10 mouse cellular contexts compared by ENCODE assay signal in genomic region chr8:110844941-110845340, GRCm38 (mm10). TPM values are rescaled to one million over a fixed set of nuclear protein-coding genes. Genes with fewer than 3 reads are reported as not detected.
A peak's percentile ranks its signal among the peaks of the same experiment; 100 is the strongest.
DNase-seq lines count a peak whose midpoint lies in the region; ATAC-seq and TF ChIP-seq lines count a peak whose summit lies in the region.
"Had no signal": no experiment of that assay in that cellular context is flagged by ENCODE, and none has a peak within 500 bp of the region (broad histone marks: within the 10 kb centered on the region; RNA-seq: fewer than 3 reads in every experiment).

No protein-coding gene starts in this region.

- peaks cover 16% of the 10 kb centered on the region for H3K4me1 ChIP-seq in heart, embryonic 11.5 days (ENCODE audit: control insufficient read depth, insufficient read depth, low read length)
- peaks cover 20% of the 10 kb centered on the region for H3K4me1 ChIP-seq in heart, embryonic 12.5 days (replicated peaks)
- H3K4me1 ChIP-seq in CH12.LX (ENCODE audit: control insufficient read depth in 1 of 2, insufficient read depth in 2 of 2) = peaks cover 3 to 52% of the 10 kb centered on the region in 2 experiments
- H3K4me1 ChIP-seq in hindbrain, embryonic 11.5 days (replicated peaks; ENCODE audit: control insufficient read depth, insufficient read depth, low read length) = no peaks in the 10 kb centered on the region; the same call in 1 of the 2 replicates

- no peak overlapping the region for H3K9ac ChIP-seq in heart, embryonic 11.5 days (ENCODE audit: low read depth, low read length)
- H3K9ac ChIP-seq in heart, embryonic 12.5 days = no peak overlapping the region
- peak overlapping the region; percentile 97 for H3K9ac ChIP-seq in CH12.LX (ENCODE audit: insufficient read depth, low read depth)
- no peak overlapping the region for H3K9ac ChIP-seq in hindbrain, embryonic 11.5 days (ENCODE audit: low read depth, low read length)

- H3K4me2 ChIP-seq in heart, embryonic 11.5 days = peak overlapping the region; percentile 94
- no peak overlapping the region for H3K4me2 ChIP-seq in heart, embryonic 12.5 days
- peak overlapping the region; percentile 95 for H3K4me2 ChIP-seq in CH12.LX (ENCODE audit: insufficient read depth, low read depth, poor library complexity, severe bottlenecking)
- H3K4me2 ChIP-seq in hindbrain, embryonic 11.5 days (replicated peaks; ENCODE audit: low read depth, low read length) = 0 out of 2 replicates have a peak overlapping the region, but pooled peaks have one; percentile 61

- 82% methylated on average over 3 of the region's 3 CpGs for WGBS in heart, embryonic 11.5 days (ENCODE audit: insufficient replicate concordance)
- 76% methylated on average over 3 of the region's 3 CpGs for whole genome bisulfite sequencing in heart, embryonic 12.5 days
- 87% methylated on average over 3 of the region's 3 CpGs for WGBS in hindbrain, embryonic 11.5 days
- WGBS in macrophage (ENCODE audit: missing documents) = 56% methylated on average over 2 of the region's 3 CpGs

- no peaks in the 10 kb centered on the region for H3K27me3 ChIP-seq in heart, embryonic 11.5 days (ENCODE audit: control insufficient read depth, insufficient read depth, low read length)
- H3K27me3 ChIP-seq in heart, embryonic 12.5 days (replicated peaks) = no peaks in the 10 kb centered on the region
- H3K27me3 ChIP-seq in CH12.LX (replicated peaks) = no peaks in the 10 kb centered on the region
- no peaks in the 10 kb centered on the region for H3K27me3 ChIP-seq in hindbrain, embryonic 11.5 days (ENCODE audit: control insufficient read depth, insufficient read depth, low read length)

- in situ Hi-C loops in CH12.LX (cut with MboI; ENCODE audit: low pct_ligation_motif_present, low pct_unique_long_range_greater_than_20kb, low sequenced_read_pairs) = loop anchor here (5.0 to 25.0 kb wide), 4 partner anchors 90 to 442 kb away; no protein-coding TSS in a partner anchor

- ATAC-seq in heart, embryonic 11.5 days (replicated peaks; ENCODE audit: insufficient number of reproducible peaks, low FRiP score, low TSS enrichment) = no peak
- no peak for ATAC-seq in heart, embryonic 12.5 days (ENCODE audit: insufficient number of reproducible peaks, low FRiP score)
- no peak for ATAC-seq in hindbrain, embryonic 11.5 days (ENCODE audit: low FRiP score)
- no peak for ATAC-seq in activated CD4-positive, CD25-positive, alpha-beta regulatory T cell, adult 4 months

- H3K36me3 ChIP-seq in heart, embryonic 11.5 days (ENCODE audit: control insufficient read depth, insufficient read depth, low read length) = peaks cover 31% of the 10 kb centered on the region
- H3K36me3 ChIP-seq in heart, embryonic 12.5 days = peaks cover 48% of the 10 kb centered on the region
- H3K36me3 ChIP-seq in CH12.LX (replicated peaks in 1 of 2; ENCODE audit: control insufficient read depth in 1 of 2, insufficient read depth in 1 of 2, low read length in 1 of 2) (peaks cover 41 to 56% of the 10 kb centered on the region in 2 experiments), macrophage (ENCODE audit: inconsistent target) (peaks cover 52% of the 10 kb centered on the region)
- H3K36me3 ChIP-seq in hindbrain, embryonic 11.5 days (ENCODE audit: control insufficient read depth, insufficient read depth, low read length) = peaks cover 17% of the 10 kb centered on the region

- TF ChIP-seq EP300 in CH12.LX (IDR thresholded peaks at IDR 0.05; ENCODE audit: low read length) = no peak

- H3K79me2 ChIP-seq in CH12.LX (replicated peaks; ENCODE audit: control insufficient read depth, extremely low read depth, insufficient read depth, poor library complexity, severe bottlenecking) (peaks cover 88% of the 10 kb centered on the region), macrophage (ENCODE audit: inconsistent target) (peaks cover 96% of the 10 kb centered on the region)

- TF ChIP-seq RAD21 in CH12.LX (IDR thresholded peaks at IDR 0.05; ENCODE audit: low read depth, low read length) = no peak

- H3K9me3 ChIP-seq in heart, embryonic 11.5 days (replicated peaks; ENCODE audit: control insufficient read depth, low read length) = no peaks in the 10 kb centered on the region
- no peaks in the 10 kb centered on the region for H3K9me3 ChIP-seq in heart, embryonic 12.5 days (replicated peaks)
- no peaks in the 10 kb centered on the region for H3K9me3 ChIP-seq in CH12.LX (replicated peaks; ENCODE audit: low read length)
- no peaks in the 10 kb centered on the region for H3K9me3 ChIP-seq in hindbrain, embryonic 11.5 days (ENCODE audit: control insufficient read depth, low read length)

- no peak for TF ChIP-seq CTCF in CH12.LX (conservative IDR thresholded peaks at IDR 0.05 in 1 of 2, IDR thresholded peaks at IDR 0.05 in 1 of 2; ENCODE audit: low read depth in 2 of 2, low read length in 2 of 2)

- peak overlapping the region; percentile 95 for H3K4me3 ChIP-seq in heart, embryonic 11.5 days (ENCODE audit: low read depth, low read length)
- H3K4me3 ChIP-seq in heart, embryonic 12.5 days = no peak overlapping the region
- H3K4me3 ChIP-seq in CH12.LX (replicated peaks in 1 of 3; ENCODE audit: low read depth in 2 of 3, low read length in 2 of 3, poor library complexity in 1 of 3) (peak overlapping the region; percentile 83 to 99 (median 88)), macrophage (ENCODE audit: inconsistent target) (peak overlapping the region; percentile 100; the same call in 1 of the 2 replicates)
- no peak overlapping the region; the same call in 1 of the 2 replicates for H3K4me3 ChIP-seq in hindbrain, embryonic 11.5 days (ENCODE audit: low read depth, low read length)

- TF ChIP-seq POLR2A in CH12.LX (IDR thresholded peaks at IDR 0.05; ENCODE audit: low read depth, low read length) = no peak

- no peak overlapping the region for H3K27ac ChIP-seq in heart, embryonic 11.5 days (ENCODE audit: low read depth, low read length)
- H3K27ac ChIP-seq in heart, embryonic 12.5 days (ENCODE audit: poor library complexity, severe bottlenecking) = no peak overlapping the region
- H3K27ac ChIP-seq in CH12.LX (ENCODE audit: insufficient read depth, low read depth) = no peak overlapping the region
- H3K27ac ChIP-seq in hindbrain, embryonic 11.5 days (ENCODE audit: low read depth, low read length) = no peak overlapping the region
- H3K27ac ChIP-seq in macrophage = no peak overlapping the region

- no peak for DNase-seq in CH12.LX (ENCODE audit: extremely low read depth)
- DNase-seq in hindbrain, embryonic 11.5 days (ENCODE audit: low spot score) = no peak
- DNase-seq in frontal cortex, adult 2 months (ENCODE audit: extremely low spot score in 1 of 2, low spot score in 1 of 2) = no peak
- no peak for DNase-seq in spleen, adult 18-20 months
- DNase-seq: cerebellum, adult 11 months; left cerebral cortex, postnatal 4 days had no signal

- dilution Hi-C loops in CH12.LX (cut with MboI; ENCODE audit: extremely low pct_ligation_motif_present, extremely low pct_unique_long_range_greater_than_20kb, low sequenced_read_pairs) = no loop called here

RNA-seq across cellular contexts. Expression of gene Cog4, which starts 1.5 kb away (rescaled TPM):
- 62.8 and 64.2 TPM in 2 replicates for polyA plus RNA-seq in heart, embryonic 11.5 days (2014; fragmentation: Nextera tagmentation; extraction: Ambion mirVana)
- polyA plus RNA-seq in heart, embryonic 12.5 days (2016; fragmentation: Nextera tagmentation; extraction: Ambion mirVana) = 65.2 and 65.7 TPM in 2 replicates
- total RNA-seq in CH12.LX (2012; rRNA removed) (35.2 and 36.4 TPM in 2 replicates), CH12.LX (2014; rRNA removed) (24.4 and 27.5 TPM in 2 replicates)
- polyA plus RNA-seq in CH12.LX (2012; ENCODE audit: insufficient read length, low read depth) (24.9 and 27.5 TPM in 2 replicates), macrophage (2018) (29.1 to 44.7 TPM (median 32.2 TPM) in 3 replicates)
- polyA plus RNA-seq in hindbrain, embryonic 11.5 days (2014; fragmentation: Nextera tagmentation; extraction: Ambion mirVana) = 66.9 and 67.6 TPM in 2 replicates
- total RNA-seq in macrophage (2018; cell fraction: chromatin; rRNA removed) = 100 to 1,000 TPM in 22 of 26 experiments, 10 to 100 TPM in 4; 83.5 to 265 (median 188) TPM
- total RNA-seq in macrophage (2018; cell fraction: cytosol; rRNA removed) = 10 to 100 TPM; 25.8 to 53.3 (median 40.4) TPM
- total RNA-seq in macrophage (2018; cell fraction: nucleus; rRNA removed) = 100 to 1,000 TPM in 1 of 26 experiments, 10 to 100 TPM in 25; 41.4 to 137 (median 79.0) TPM
- polyA plus RNA-seq in frontal cortex, adult 2 months (2012; rRNA removed) = 37.2 and 40.9 TPM in 2 replicates
- 10 to 100 TPM; 52.3 to 53.6 TPM for polyA plus RNA-seq in activated CD4-positive, CD25-positive, alpha-beta regulatory T cell, adult 4 months (2017; shearing (Covaris generic))

RNA-seq across cellular contexts. Expression of gene Sf3b3, which starts 1.6 kb away (rescaled TPM):
- 92.8 and 112 TPM in 2 replicates for polyA plus RNA-seq in heart, embryonic 11.5 days (2014; fragmentation: Nextera tagmentation; extraction: Ambion mirVana)
- 106 and 110 TPM in 2 replicates for polyA plus RNA-seq in heart, embryonic 12.5 days (2016; fragmentation: Nextera tagmentation; extraction: Ambion mirVana)
- 136 and 163 TPM in 2 replicates for total RNA-seq in CH12.LX (2012; rRNA removed)
- 137 and 139 TPM in 2 replicates for total RNA-seq in CH12.LX (2014; rRNA removed)
- polyA plus RNA-seq in CH12.LX (2012; ENCODE audit: insufficient read length, low read depth) = 206 and 213 TPM in 2 replicates
- polyA plus RNA-seq in hindbrain, embryonic 11.5 days (2014; fragmentation: Nextera tagmentation; extraction: Ambion mirVana) = 161 and 190 TPM in 2 replicates
- 100 to 1,000 TPM in 23 of 26 experiments, 10 to 100 TPM in 3; 73.2 to 229 (median 141) TPM for total RNA-seq in macrophage (2018; cell fraction: chromatin; rRNA removed)
- 10 to 100 TPM; 25.3 to 50.4 (median 39.5) TPM for total RNA-seq in macrophage (2018; cell fraction: cytosol; rRNA removed)
- total RNA-seq in macrophage (2018; cell fraction: nucleus; rRNA removed) = 100 to 1,000 TPM in 7 of 26 experiments, 10 to 100 TPM in 19; 58.7 to 167 (median 87.9) TPM
- 34.3 to 64.6 TPM (median 41.6 TPM) in 3 replicates for polyA plus RNA-seq in macrophage (2018)
- polyA plus RNA-seq in frontal cortex, adult 2 months (2012; rRNA removed) = 39.5 and 39.9 TPM in 2 replicates
- polyA plus RNA-seq in activated CD4-positive, CD25-positive, alpha-beta regulatory T cell, adult 4 months (2017; shearing (Covaris generic)) = 10 to 100 TPM; 79.7 to 89.2 TPM

RNA-seq across cellular contexts. Expression of gene Il34, which starts 39.2 kb away (rescaled TPM):
- 0.36 TPM in 1 of 2 replicates, not detected in the other for polyA plus RNA-seq in heart, embryonic 11.5 days (2014; fragmentation: Nextera tagmentation; extraction: Ambion mirVana)
- polyA plus RNA-seq in heart, embryonic 12.5 days (2016; fragmentation: Nextera tagmentation; extraction: Ambion mirVana) = 0.13 and 0.32 TPM in 2 replicates
- 0.21 TPM in 1 of 2 replicates, not detected in the other for total RNA-seq in CH12.LX (2012; rRNA removed)
- not detected in 2 replicates for total RNA-seq in CH12.LX (2014; rRNA removed)
- not detected in 2 replicates for polyA plus RNA-seq in CH12.LX (2012; ENCODE audit: insufficient read length, low read depth)
- polyA plus RNA-seq in hindbrain, embryonic 11.5 days (2014; fragmentation: Nextera tagmentation; extraction: Ambion mirVana) = 0.19 and 1.4 TPM in 2 replicates
- total RNA-seq in macrophage (2018; cell fraction: chromatin; rRNA removed) = not detected
- total RNA-seq in macrophage (2018; cell fraction: cytosol; rRNA removed) = under 1 TPM in 1 of 26 experiments, not detected in 25; 0.15 TPM
- not detected for total RNA-seq in macrophage (2018; cell fraction: nucleus; rRNA removed)
- polyA plus RNA-seq in macrophage (2018) = not detected in 3 replicates
- polyA plus RNA-seq in frontal cortex, adult 2 months (2012; rRNA removed) = 110 and 119 TPM in 2 replicates
- not detected for polyA plus RNA-seq in activated CD4-positive, CD25-positive, alpha-beta regulatory T cell, adult 4 months (2017; shearing (Covaris generic))

RNA-seq across cellular contexts. Expression of gene Fuk, which starts 57.3 kb away (rescaled TPM):
- 5.1 and 5.7 TPM in 2 replicates for polyA plus RNA-seq in heart, embryonic 11.5 days (2014; fragmentation: Nextera tagmentation; extraction: Ambion mirVana)
- polyA plus RNA-seq in heart, embryonic 12.5 days (2016; fragmentation: Nextera tagmentation; extraction: Ambion mirVana) = 10.0 and 10.2 TPM in 2 replicates
- 14.3 and 14.4 TPM in 2 replicates for total RNA-seq in CH12.LX (2012; rRNA removed)
- total RNA-seq in CH12.LX (2014; rRNA removed) = 6.6 and 6.8 TPM in 2 replicates
- polyA plus RNA-seq in CH12.LX (2012; ENCODE audit: insufficient read length, low read depth) = 6.4 and 7.0 TPM in 2 replicates
- 4.5 and 5.0 TPM in 2 replicates for polyA plus RNA-seq in hindbrain, embryonic 11.5 days (2014; fragmentation: Nextera tagmentation; extraction: Ambion mirVana)
- total RNA-seq in macrophage (2018; cell fraction: chromatin; rRNA removed) = 10 to 100 TPM in 12 of 26 experiments, 1 to 10 TPM in 14; 1.2 to 21.5 (median 9.8) TPM
- total RNA-seq in macrophage (2018; cell fraction: cytosol; rRNA removed) = 1 to 10 TPM in 25 of 26 experiments, under 1 TPM in 1; 0.91 to 3.1 (median 1.9) TPM
- 10 to 100 TPM in 3 of 26 experiments, 1 to 10 TPM in 23; 1.5 to 11.5 (median 5.2) TPM for total RNA-seq in macrophage (2018; cell fraction: nucleus; rRNA removed)
- 1.5 to 3.6 TPM (median 2.4 TPM) in 3 replicates for polyA plus RNA-seq in macrophage (2018)
- 15.8 and 18.4 TPM in 2 replicates for polyA plus RNA-seq in frontal cortex, adult 2 months (2012; rRNA removed)
- 1 to 10 TPM; 1.9 to 2.3 TPM for polyA plus RNA-seq in activated CD4-positive, CD25-positive, alpha-beta regulatory T cell, adult 4 months (2017; shearing (Covaris generic))

Comparison
In these comparisons a context has a peak if more than half of its experiments do, and no peak if none do; other contexts are left out.
1. H3K4me3 ChIP-seq: peak in heart, embryonic 11.5 days (single experiment), CH12.LX (3 of 3) and macrophage (single experiment); none in heart, embryonic 12.5 days (single experiment) and hindbrain, embryonic 11.5 days (single experiment).
2. RNA of gene Il34, which starts 39.2 kb away (polyA plus RNA-seq): 110 to 119 TPM in frontal cortex, adult 2 months; not detected in activated CD4-positive, CD25-positive, alpha-beta regulatory T cell, adult 4 months, 0.36 TPM in heart, embryonic 11.5 days, 0.19 to 1.4 TPM in hindbrain, embryonic 11.5 days, 0.13 to 0.32 TPM in heart, embryonic 12.5 days, not detected in CH12.LX and not detected in macrophage; every median in the first group is over 10 times any median in the second.